Mouse (Mus musculus) MEL (cell line): ENCODE measurements around the gene Frs3. TPM values are rescaled to one million over a fixed set of nuclear protein-coding genes. Genes with fewer than 3 reads are reported as not detected.

Experiments
- DNase-seq: peaks from one replicate; pipeline ENCODE4 v3.0.0; 2011; ENCODE audit warnings: low read depth, low spot score
- H3K27ac ChIP-seq: 2 replicates; pipeline ENCODE4 v1.5.1; 2012; ENCODE audit warnings: low read depth, mild to moderate bottlenecking, control low read depth, low read length, moderate library complexity; ENCODE audit not compliant: control insufficient read depth
- H3K27me3 ChIP-seq, 2 experiments: fragments of 150-350 bp in 1 of 2; sonication (generic) in 1 of 2; 2 replicates each; pipeline ENCODE4 v1.6.1; 2012; ENCODE audit warnings: low read length in 2 of 2, mild to moderate bottlenecking in 2 of 2, improper control_type of control experiment in 1 of 2, moderate library complexity in 1 of 2; ENCODE audit not compliant: insufficient read depth in 2 of 2, control insufficient read depth in 1 of 2
- H3K36me3 ChIP-seq, 2 experiments: 2 replicates each; pipeline ENCODE4 v1.6.1; 2012 to 2014; ENCODE audit warnings: low read length in 2 of 2, improper control_type of control experiment in 1 of 2, inconsistent platforms in 1 of 2, mild to moderate bottlenecking in 1 of 2; ENCODE audit not compliant: insufficient read depth in 2 of 2, control insufficient read depth in 1 of 2
- H3K4me1 ChIP-seq, 2 experiments: fragments of 150-350 bp in 1 of 2; sonication (generic) in 1 of 2; 2 replicates each; pipeline ENCODE4 v1.6.1; 2012; ENCODE audit warnings: low read length in 2 of 2, improper control_type of control experiment in 1 of 2, mild to moderate bottlenecking in 1 of 2; ENCODE audit not compliant: insufficient read depth in 2 of 2, control insufficient read depth in 1 of 2
- H3K4me3 ChIP-seq, 2 experiments: fragments of 150-350 bp in 1 of 2; sonication (generic) in 1 of 2; 2 replicates each; pipeline ENCODE4 v1.5.1; 2012; ENCODE audit warnings: low read depth in 2 of 2, low read length in 2 of 2, mild to moderate bottlenecking in 2 of 2, moderate library complexity in 2 of 2, control low read depth in 1 of 2, improper control_type of control experiment in 1 of 2; ENCODE audit not compliant: control insufficient read depth in 1 of 2, insufficient read depth in 1 of 2
- H3K79me2 ChIP-seq: 2 replicates; pipeline ENCODE4 v1.6.1; 2012; ENCODE audit warnings: mild to moderate bottlenecking, low read length, moderate library complexity; ENCODE audit not compliant: control insufficient read depth, poor library complexity, insufficient read depth
- H3K9ac ChIP-seq: 2 replicates; pipeline ENCODE4 v1.6.1; 2012; ENCODE audit warnings: low read depth, mild to moderate bottlenecking, control low read depth, low read length, moderate library complexity; ENCODE audit not compliant: control insufficient read depth, poor library complexity, severe bottlenecking
- H3K9me3 ChIP-seq: fragments of 150-350 bp; sonication (generic); replicated peaks from 2 replicates; pipeline ENCODE4 v1.6.1; 2012; ENCODE audit warnings: mild to moderate bottlenecking, low read length, improper control_type of control experiment, moderate library complexity; ENCODE audit not compliant: insufficient read depth
- CHD1 ChIP-seq: IDR thresholded peaks from 2 replicates; pipeline ENCODE4 v1.6.1; 2012; ENCODE audit warnings: low read depth, mild to moderate bottlenecking, inconsistent platforms, low read length, improper control_type of control experiment
- CTCF ChIP-seq, 3 experiments: IDR thresholded peaks in 2 of 3; conservative IDR thresholded peaks in 1 of 3; 2 replicates each; pipeline ENCODE4 v1.5.1; 2011 to 2012; ENCODE audit warnings: low read length in 3 of 3, low read depth in 2 of 3, mild to moderate bottlenecking in 2 of 3, improper control_type of control experiment in 1 of 3, inconsistent platforms in 1 of 3, mixed read lengths in 1 of 3, moderate library complexity in 1 of 3; ENCODE audit not compliant: control insufficient read depth in 1 of 3, insufficient read depth in 1 of 3, poor library complexity in 1 of 3, severe bottlenecking in 1 of 3
- E2F4 ChIP-seq: IDR thresholded peaks from 2 replicates; pipeline ENCODE4 v1.6.1; 2011; ENCODE audit warnings: low read depth, low read length, improper control_type of control experiment, borderline replicate concordance
- ELF1 ChIP-seq: IDR thresholded peaks from 2 replicates; pipeline ENCODE4 v1.6.1; 2014; ENCODE audit warnings: low read depth, mild to moderate bottlenecking, inconsistent platforms, low read length, improper control_type of control experiment, moderate library complexity
- EP300 ChIP-seq, 2 experiments: IDR thresholded peaks; 2 replicates each; pipeline ENCODE4 v1.6.1; 2011; ENCODE audit warnings: improper control_type of control experiment in 2 of 2, low read length in 2 of 2, low read depth in 1 of 2, mild to moderate bottlenecking in 1 of 2
- ETS1 ChIP-seq: IDR thresholded peaks from 2 replicates; pipeline ENCODE4 v1.6.1; 2012; ENCODE audit warnings: low read depth, mild to moderate bottlenecking, inconsistent platforms, low read length, improper control_type of control experiment, moderate library complexity
- GABPA ChIP-seq: IDR thresholded peaks from 2 replicates; pipeline ENCODE4 v1.6.1; 2012; ENCODE audit warnings: low read depth, mild to moderate bottlenecking, inconsistent platforms, low read length, improper control_type of control experiment, moderate library complexity
- HCFC1 ChIP-seq: IDR thresholded peaks from 2 replicates; pipeline ENCODE4 v1.6.1; 2012; ENCODE audit warnings: low read depth, mild to moderate bottlenecking, inconsistent platforms, low read length, improper control_type of control experiment, moderate library complexity
- KAT2A ChIP-seq: conservative IDR thresholded peaks from 2 replicates; pipeline ENCODE4 v1.6.1; 2012; ENCODE audit warnings: low read depth, low read length, improper control_type of control experiment, inconsistent platforms
- MAFK ChIP-seq: IDR thresholded peaks from 2 replicates; pipeline ENCODE4 v1.6.1; 2011; ENCODE audit warnings: low read depth, mild to moderate bottlenecking, low read length, improper control_type of control experiment, borderline replicate concordance
- MAZ ChIP-seq: IDR thresholded peaks from 2 replicates; pipeline ENCODE4 v1.6.1; 2012; ENCODE audit warnings: low read depth, mild to moderate bottlenecking, inconsistent platforms, low read length, improper control_type of control experiment
- MEF2A ChIP-seq: IDR thresholded peaks from 2 replicates; pipeline ENCODE4 v1.6.1; 2014; ENCODE audit warnings: low read depth, mild to moderate bottlenecking, inconsistent platforms, low read length, improper control_type of control experiment; ENCODE audit not compliant: poor library complexity, insufficient replicate concordance, severe bottlenecking; ENCODE audit errors: extremely low read depth
- MXI1 ChIP-seq: IDR thresholded peaks from 2 replicates; pipeline ENCODE4 v1.6.1; 2011; ENCODE audit warnings: mild to moderate bottlenecking, low read depth, low read length, improper control_type of control experiment
- NELFE ChIP-seq: IDR thresholded peaks from 2 replicates; pipeline ENCODE4 v1.6.1; 2011; ENCODE audit warnings: low read depth, low read length, improper control_type of control experiment
- NRF1 ChIP-seq: IDR thresholded peaks from 2 replicates; pipeline ENCODE4 v1.6.1; 2014; ENCODE audit warnings: low read depth, mild to moderate bottlenecking, inconsistent platforms, low read length, improper control_type of control experiment, moderate library complexity; ENCODE audit not compliant: poor library complexity, insufficient read depth, severe bottlenecking
- POLR2A ChIP-seq, 2 experiments: IDR thresholded peaks; 2 replicates each; pipeline ENCODE4 v1.6.1; 2011 to 2012; ENCODE audit warnings: low read length in 2 of 2, mild to moderate bottlenecking in 2 of 2, control low read depth in 1 of 2, improper control_type of control experiment in 1 of 2, low read depth in 1 of 2, moderate library complexity in 1 of 2; ENCODE audit not compliant: control insufficient read depth in 1 of 2, insufficient read depth in 1 of 2, poor library complexity in 1 of 2
- POLR2AphosphoS2 ChIP-seq: IDR thresholded peaks from 2 replicates; pipeline ENCODE4 v1.6.1; 2011; ENCODE audit warnings: low read length, improper control_type of control experiment
- RAD21 ChIP-seq: IDR thresholded peaks from 2 replicates; pipeline ENCODE4 v1.6.1; 2011; ENCODE audit warnings: mild to moderate bottlenecking, low read depth, low read length, improper control_type of control experiment
- SIN3A ChIP-seq: IDR thresholded peaks from 2 replicates; pipeline ENCODE4 v1.6.1; 2012; ENCODE audit warnings: low read length, improper control_type of control experiment, inconsistent platforms
- SMC3 ChIP-seq: IDR thresholded peaks from 2 replicates; pipeline ENCODE4 v1.6.1; 2011; ENCODE audit warnings: low read depth, low read length, improper control_type of control experiment
- TBP ChIP-seq: IDR thresholded peaks from 2 replicates; pipeline ENCODE4 v1.8.0; 2011; ENCODE audit warnings: low read depth, low read length, improper control_type of control experiment
- TCF12 ChIP-seq: IDR thresholded peaks from 2 replicates; pipeline ENCODE4 v1.6.1; 2014; ENCODE audit warnings: low read depth, mild to moderate bottlenecking, inconsistent platforms, low read length, improper control_type of control experiment, moderate library complexity
- UBTF ChIP-seq: IDR thresholded peaks from 2 replicates; pipeline ENCODE4 v1.6.1; 2012; ENCODE audit warnings: low read depth, mild to moderate bottlenecking, inconsistent platforms, low read length, improper control_type of control experiment, moderate library complexity, borderline replicate concordance; ENCODE audit not compliant: insufficient read depth
- USF1 ChIP-seq: IDR thresholded peaks from 2 replicates; pipeline ENCODE4 v1.6.1; 2014; ENCODE audit warnings: low read depth, mild to moderate bottlenecking, inconsistent platforms, low read length, improper control_type of control experiment, moderate library complexity
- ZMIZ1 ChIP-seq: IDR thresholded peaks from 2 replicates; pipeline ENCODE4 v1.6.1; 2012; ENCODE audit warnings: low read depth, mild to moderate bottlenecking, inconsistent platforms, low read length, improper control_type of control experiment, moderate library complexity
- ZNF384 ChIP-seq: IDR thresholded peaks from 2 replicates; pipeline ENCODE4 v1.6.1; 2012; ENCODE audit warnings: low read depth, mild to moderate bottlenecking, inconsistent platforms, low read length, improper control_type of control experiment
- polyA plus RNA-seq, 2 experiments: library from polyadenylated mRNA; stranded (reverse) in 1 of 2; unstranded in 1 of 2; fragments of >175 nt in 1 of 2; fragments of >200 nt in 1 of 2; gene quantifications; 2 replicates each; pipeline versions ENCODE4 v1.2.1 to v1.2.4; 2012; ENCODE audit warnings: low replicate concordance in 2 of 2, low read depth in 1 of 2; ENCODE audit not compliant: insufficient read length in 2 of 2, insufficient read depth in 1 of 2, missing spikeins in 1 of 2
- total RNA-seq: library from RNA; depleted of rRNA; stranded (reverse); fragments of 300-350 nt; gene quantifications from 2 replicates; pipeline ENCODE4 v1.2.3, GENCODE M21; 2012

Gene Frs3
- total and polyA plus RNA-seq, 3 experiments = 2.7 to 4.4 TPM; not detected in 1

- H3K27ac ChIP-seq = peak within 1 kb of the TSS; percentile 70
- H3K9ac ChIP-seq = peak within 1 kb of the TSS; percentile 87
- H3K4me1 ChIP-seq = peaks cover 0 to 24% of the 10 kb centered on the region in 2 experiments; a peak in 3 of 4 replicates
- H3K4me3 ChIP-seq = peak within 1 kb of the TSS; percentile 83 to 91
- no peak for TF ChIP-seq MEF2A
- peak; percentile 63 to 97 (median 96); a peak in 5 of 6 replicates for TF ChIP-seq CTCF (IDR thresholded peaks at IDR 0.05 in 2 of 3, conservative IDR thresholded peaks at IDR 0.05 in 1 of 3; ENCODE audit: control insufficient read depth in 1 of 3, insufficient read depth in 1 of 3, low read depth in 2 of 3, low read length in 3 of 3, poor library complexity in 1 of 3, severe bottlenecking in 1 of 3)
- TF ChIP-seq CHD1 = no peak
- peak; percentile 84 for TF ChIP-seq SIN3A
- no peak; the same call in 1 of the 2 replicates for TF ChIP-seq NELFE
- TF ChIP-seq UBTF = 0 out of 2 replicates have a peak, but pooled peaks have one; percentile 53
- no peak for TF ChIP-seq POLR2AphosphoS2
- TF ChIP-seq NRF1 = 0 out of 2 replicates have a peak, but pooled peaks have one; percentile 26
- TF ChIP-seq SMC3 = peak; percentile 64
- TF ChIP-seq ZNF384 = no peak
- peak; percentile 20; the same call in 1 of the 2 replicates for TF ChIP-seq TCF12
- no peak for TF ChIP-seq ETS1
- TF ChIP-seq ZMIZ1 = no peak
- peak; percentile 99 for TF ChIP-seq HCFC1
- 0 out of 4 replicates have a peak, but pooled peaks of 1 of the 2 experiments have one; percentile 37 for TF ChIP-seq POLR2A (IDR thresholded peaks at IDR 0.05; ENCODE audit: control insufficient read depth in 1 of 2, insufficient read depth in 1 of 2, low read depth in 1 of 2, low read length in 2 of 2, poor library complexity in 1 of 2)
- TF ChIP-seq ELF1 = peak; percentile 70; the same call in 1 of the 2 replicates
- no peak for TF ChIP-seq EP300 (IDR thresholded peaks at IDR 0.05; ENCODE audit: low read depth in 1 of 2, low read length in 2 of 2)
- no peak for TF ChIP-seq E2F4
- TF ChIP-seq USF1 = 0 out of 2 replicates have a peak, but pooled peaks have one; percentile 7
- peak; percentile 67 for TF ChIP-seq MXI1
- no peak for TF ChIP-seq MAFK
- TF ChIP-seq TBP = no peak
- TF ChIP-seq MAZ = peak; percentile 94; the same call in 1 of the 2 replicates
- TF ChIP-seq RAD21 = peak; percentile 25
- peak; percentile 96 for TF ChIP-seq KAT2A
- no peak for TF ChIP-seq GABPA
- peaks cover 0 to 10% of the 10 kb centered on the region in 2 experiments; a peak in 2 of 4 replicates for H3K36me3 ChIP-seq
- peak; percentile 93 for DNase-seq
- no peaks in the 10 kb centered on the region for H3K27me3 ChIP-seq
- no peaks in the 10 kb centered on the region for H3K9me3 ChIP-seq
- peaks cover 1% of the 10 kb centered on the region; the same call in 1 of the 2 replicates for H3K79me2 ChIP-seq
These were observed 48.0 kb downstream of the Frs3 start, which contains the start of gene Tfeb for GRCm38 (mm10) chr17:47736856-47737255. Tfeb (plus strand) TSS chr17:47737030.
